Mouse (Mus musculus): ENCODE measurements around the gene Tenm3.

- TF ChIP-seq CTCF (IDR thresholded peaks at IDR 0.05; ENCODE audit: low read depth) (no peak), EP300 (IDR thresholded peaks at IDR 0.05; ENCODE audit: low read depth) (no peak)
Measured at GRCm38 (mm10) chr8:48649415-48649814, 194.3 kb downstream of the Tenm3 start.
